Mouse (Mus musculus): Measurements from ENCODE around the gene Cx3cr1.

GRCm38 (mm10) chr9:120073169-120073568 lies 3.5 kb upstream of the Cx3cr1 start:
- peak; percentile 91 for TF ChIP-seq CTCF (IDR thresholded peaks at IDR 0.05; ENCODE audit: low read depth, low read length)
- TF ChIP-seq POLR2A (IDR thresholded peaks at IDR 0.05; ENCODE audit: borderline replicate concordance, low read depth, low read length), result no peak

Measured in bone marrow macrophage, adult 2 months (primary cell).